Mouse (Mus musculus): ENCODE data around the gene Ndufaf2. TPM values are rescaled to one million over a fixed set of nuclear protein-coding genes. Genes with fewer than 3 reads are reported as not detected.

Gene Ndufaf2
- total RNA-seq (2021) = 10 to 100 TPM; 25.9 to 26.4 TPM
- long read RNA-seq, transcript Ndufaf2-201 (4 exons, 678 nt) = major isoform, 21 of 36 reads
- long read RNA-seq, partial matches to known transcripts = 2 of 36 reads
- long read RNA-seq, other reads (novel, unspliced or antisense) = 13 of 36 reads

DNA sequence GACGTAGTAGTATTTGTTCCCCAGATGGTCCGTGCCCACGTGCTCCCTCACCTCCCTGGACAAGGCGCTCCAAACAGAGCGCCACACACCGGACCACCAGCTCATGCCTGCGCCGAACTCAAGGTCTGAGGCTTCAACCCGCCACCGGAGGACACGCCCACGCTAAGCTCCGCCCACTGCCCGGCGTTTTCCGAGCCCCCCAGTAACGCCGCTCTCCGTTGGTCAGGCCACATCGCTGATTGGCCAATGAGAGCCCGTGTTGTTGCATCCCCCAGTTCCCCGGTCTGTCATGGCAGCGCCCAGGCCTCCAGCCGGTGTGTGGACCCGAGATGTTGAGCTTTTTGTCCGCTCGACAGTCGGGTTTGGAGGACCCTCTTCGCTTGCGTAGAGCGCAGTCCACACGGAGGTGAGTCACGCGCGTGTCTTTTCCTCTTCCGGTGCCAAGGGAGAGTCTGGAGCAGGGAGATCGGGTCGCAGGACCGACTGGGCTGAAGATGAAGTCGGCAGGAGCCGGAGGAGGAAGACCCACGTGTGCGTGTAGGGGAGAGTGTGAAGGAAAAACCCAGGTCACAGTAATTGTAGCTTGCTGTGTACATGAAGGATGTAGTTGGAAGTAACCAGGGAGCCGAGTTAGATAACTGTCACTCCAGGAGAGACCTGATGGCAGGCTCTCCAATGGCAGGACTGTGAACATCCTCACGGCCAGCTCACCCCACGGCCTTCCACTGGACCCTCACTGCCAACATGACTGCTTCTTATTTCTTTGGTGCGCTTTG is at the start of gene Ndufaf2, which contains the start of gene Ercc8:
Gene Ndufaf2 (minus strand): TSS at position 159 of the 776 bp plus-strand sequence.
Gene Ercc8 (plus strand): TSS at position 267 of the 776 bp plus-strand sequence.
- peak; percentile 98 to 99 for DNase-seq (ENCODE audit: low spot score in 2 of 2)

DNA sequence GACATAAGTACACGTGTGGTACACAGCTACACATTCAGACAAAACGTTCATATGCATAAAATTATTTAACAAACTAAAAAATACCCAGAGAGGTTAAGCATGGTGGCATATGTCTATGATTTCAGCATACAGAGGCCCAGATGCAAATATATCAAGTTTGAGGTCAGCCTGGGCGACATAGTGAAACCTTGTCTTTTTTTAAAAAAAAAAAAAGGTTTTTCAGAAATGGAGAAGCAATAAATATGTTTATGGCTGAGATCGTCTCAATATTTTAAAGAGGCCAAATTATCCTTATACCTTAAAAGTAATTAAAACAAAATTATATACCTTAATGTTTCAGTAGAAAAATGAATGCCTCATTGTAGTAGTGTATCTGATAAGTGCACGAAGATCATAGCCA is 49.7 kb upstream of the Ndufaf2 start:
- DNase-seq (ENCODE audit: low spot score in 2 of 2) = no peak

DNA sequence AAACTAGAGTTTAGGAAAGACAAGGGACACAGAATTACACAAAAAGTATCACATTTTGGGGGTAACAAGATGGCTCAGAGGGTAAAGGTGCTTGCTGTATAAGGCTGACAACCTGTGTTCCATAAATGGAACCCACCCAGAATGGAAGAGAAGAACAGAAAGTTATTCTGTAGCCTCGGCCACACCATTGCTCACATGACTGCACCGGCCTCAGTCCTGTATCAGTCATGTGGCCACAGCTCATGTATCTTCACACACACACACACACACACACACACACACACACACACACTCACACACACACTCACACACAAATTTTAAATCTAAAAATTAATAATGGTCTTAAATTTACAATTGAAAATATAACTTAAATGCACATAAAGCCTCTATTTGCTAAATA is 49.0 kb upstream of the Ndufaf2 start:
- no peak for DNase-seq (ENCODE audit: low spot score in 2 of 2)

GRCm38 (mm10) chr13:108204857-108205256 is 46.4 kb upstream of the Ndufaf2 start:
- no peak for DNase-seq (ENCODE audit: low spot score in 2 of 2)

DNA sequence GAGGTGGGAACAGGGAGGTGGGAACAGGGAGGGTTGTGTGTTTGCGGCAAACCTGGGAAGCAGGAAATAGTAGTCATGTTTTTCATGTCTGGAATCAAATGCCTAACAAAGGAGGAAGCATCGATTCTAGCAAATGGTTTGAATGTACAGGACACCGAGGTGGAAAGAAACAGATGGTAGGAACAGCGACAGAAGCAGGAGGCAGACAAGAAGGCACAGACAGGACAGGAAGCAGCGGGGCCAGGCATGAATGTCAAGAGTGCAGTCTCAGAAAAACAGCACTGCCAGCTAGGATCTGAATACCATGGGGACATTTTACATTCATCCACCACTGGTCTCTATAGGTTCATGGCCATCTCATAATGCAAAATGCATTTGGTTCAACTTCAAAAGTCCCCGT is 37.1 kb upstream of the Ndufaf2 start:
- DNase-seq (ENCODE audit: low spot score in 2 of 2) = no peak

GRCm38 (mm10) chr13:108191074-108191720 is 32.8 kb upstream of the Ndufaf2 start:
- DNase-seq (ENCODE audit: low spot score in 2 of 2) = peak; percentile 63 to 71

DNA sequence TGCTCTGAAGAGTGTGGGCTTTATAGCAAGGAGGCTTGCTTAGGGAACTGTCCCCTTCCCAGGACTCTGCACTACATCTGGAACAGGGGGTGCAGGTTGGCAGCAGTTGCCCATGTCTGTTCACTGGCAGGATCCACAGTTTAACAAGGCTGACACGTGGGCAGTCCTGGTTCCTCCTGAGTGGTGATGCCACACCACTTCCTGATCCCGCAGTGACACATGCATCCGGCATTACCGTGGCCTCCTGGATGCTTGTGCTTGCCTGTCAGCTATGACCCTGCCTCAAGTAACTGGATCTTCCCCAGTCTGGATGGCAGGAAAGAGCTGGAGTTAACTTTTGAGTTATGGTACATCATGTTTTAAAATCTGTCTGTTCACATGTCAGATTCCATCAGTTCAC is 29.6 kb upstream of the Ndufaf2 start:
- DNase-seq (ENCODE audit: low spot score in 2 of 2) = no peak

DNA sequence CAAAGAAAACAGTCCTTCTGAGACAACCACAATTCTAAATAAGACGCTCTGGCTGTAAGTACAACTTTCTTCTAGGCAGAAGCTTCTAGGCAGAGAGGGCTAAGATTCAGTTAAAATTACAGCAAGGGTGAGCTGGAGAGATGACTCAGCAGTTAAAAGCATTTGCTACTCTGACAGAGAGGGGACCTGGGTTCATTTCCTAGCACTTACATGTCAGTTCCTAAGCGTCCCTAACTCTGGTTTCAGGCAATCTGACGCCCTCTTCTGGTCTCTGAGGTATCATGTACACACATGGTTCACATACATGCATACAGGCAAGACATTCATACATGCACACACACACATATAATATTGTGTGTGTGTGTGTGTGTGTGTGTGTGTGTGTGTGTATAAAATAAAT is 27.1 kb upstream of the Ndufaf2 start:
- DNase-seq (ENCODE audit: low spot score in 2 of 2) = no peak

- no peak for DNase-seq (ENCODE audit: low spot score in 2 of 2)
These were observed 26.4 kb upstream of the Ndufaf2 start for GRCm38 (mm10) chr13:108184743-108185255.

DNA sequence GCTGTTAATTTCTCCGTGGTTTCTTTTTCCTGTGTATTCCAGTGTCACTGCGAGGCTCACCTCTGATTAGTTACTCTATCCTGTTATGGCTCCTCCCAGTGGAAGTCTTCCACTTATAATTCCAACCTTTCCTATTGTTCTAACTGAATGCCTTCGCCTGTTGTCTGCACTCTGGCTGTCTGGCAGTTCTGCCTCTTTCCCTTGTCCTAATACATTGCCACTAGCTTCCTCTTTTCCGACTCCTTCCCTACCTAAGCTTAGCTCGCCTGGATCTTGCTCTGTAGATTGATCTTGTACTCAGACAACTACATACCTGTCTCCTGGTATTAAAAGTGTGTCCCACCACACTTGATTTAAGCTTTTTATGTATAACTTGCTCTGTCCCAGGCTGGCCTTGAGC is 22.4 kb upstream of the Ndufaf2 start:
- DNase-seq (ENCODE audit: low spot score in 2 of 2) = no peak

GRCm38 (mm10) chr13:108179618-108180017 is 21.2 kb upstream of the Ndufaf2 start:
- DNase-seq (ENCODE audit: low spot score in 2 of 2) = no peak

- no peak for DNase-seq (ENCODE audit: low spot score in 2 of 2)
These were observed 12.1 kb upstream of the Ndufaf2 start for GRCm38 (mm10) chr13:108170511-108170910.

GRCm38 (mm10) chr13:108170002-108170401 is 11.6 kb upstream of the Ndufaf2 start:
- no peak for DNase-seq (ENCODE audit: low spot score in 2 of 2)

DNA sequence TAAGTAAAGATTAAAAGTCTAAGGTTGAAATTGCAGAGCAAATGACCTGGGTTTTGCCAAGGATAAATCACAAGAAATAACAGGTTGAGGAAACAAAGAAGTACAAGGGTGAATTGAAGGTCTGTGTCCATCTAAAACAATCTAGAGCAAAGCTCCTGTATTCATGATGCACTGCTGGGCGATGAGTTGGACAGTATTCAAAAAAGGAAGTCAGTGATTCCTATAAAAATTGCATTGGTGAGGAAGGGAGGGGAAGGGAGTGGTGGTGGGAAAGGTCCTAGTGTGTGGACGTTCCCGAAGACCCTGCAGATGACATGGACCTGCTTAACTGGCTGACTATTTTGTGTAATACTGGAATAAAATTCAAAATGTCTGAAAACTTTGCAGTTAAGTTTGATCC is 6.2 kb upstream of the Ndufaf2 start:
- DNase-seq (ENCODE audit: low spot score in 2 of 2) = no peak

GRCm38 (mm10) chr13:108163912-108164311 is 5.5 kb upstream of the Ndufaf2 start:
- DNase-seq (ENCODE audit: low spot score in 2 of 2) = no peak

GRCm38 (mm10) chr13:108159963-108160362 is 1.5 kb upstream of the Ndufaf2 start:
- no peak for DNase-seq (ENCODE audit: low spot score in 2 of 2)

DNA sequence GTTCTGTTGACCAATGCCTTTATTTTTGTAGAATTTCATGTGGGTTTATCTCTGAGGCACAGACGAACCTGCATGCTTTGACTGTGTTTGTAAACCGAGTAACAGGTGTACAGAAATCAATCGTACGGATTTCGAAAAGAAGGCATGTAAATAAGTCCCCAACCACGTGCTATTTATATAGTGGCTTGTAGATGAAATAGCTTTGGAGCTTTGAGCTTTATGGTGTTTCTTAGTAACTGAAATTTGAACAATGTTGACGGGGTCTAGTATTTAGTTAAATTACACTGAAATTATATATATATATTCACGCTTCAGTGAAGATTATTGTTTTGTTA is 785 bp upstream of the Ndufaf2 start:
- no peak for DNase-seq (ENCODE audit: low spot score in 2 of 2)

DNA sequence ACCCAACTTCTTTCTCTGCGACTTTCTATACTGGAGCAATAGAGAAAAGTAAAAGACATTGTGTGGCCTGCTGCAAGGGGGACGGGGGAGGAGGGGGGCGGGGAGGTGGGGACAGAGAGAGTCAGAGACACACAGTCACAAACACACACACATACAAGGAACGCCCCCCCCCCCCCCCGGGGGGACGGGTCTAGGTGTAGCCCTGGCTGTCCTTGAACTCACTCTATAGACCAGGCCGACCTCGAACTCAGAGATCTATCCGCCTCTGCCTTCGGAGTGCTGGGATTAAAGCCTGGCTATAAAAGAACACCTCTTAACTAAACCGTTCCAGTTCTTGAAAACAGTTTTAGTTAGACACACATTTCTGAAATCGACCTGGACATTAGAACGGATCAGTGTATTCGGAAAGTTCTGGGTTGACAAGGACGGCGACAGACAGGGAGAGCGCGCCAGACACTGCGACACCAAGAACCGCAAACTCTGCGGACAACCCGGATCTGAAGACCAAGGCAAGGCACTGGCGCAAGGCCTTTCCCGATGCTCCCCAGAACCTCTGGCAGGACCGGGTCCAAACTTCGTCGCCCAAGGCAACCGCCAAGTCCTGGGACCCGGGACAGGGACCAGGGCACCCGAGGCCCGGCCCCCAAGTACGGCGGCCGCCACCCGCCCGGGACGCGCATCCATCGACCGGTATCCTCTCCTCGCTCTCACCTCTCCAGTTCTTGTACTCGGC is 525 bp downstream of the Ndufaf2 start:
- no peak for DNase-seq (ENCODE audit: low spot score in 2 of 2)

DNA sequence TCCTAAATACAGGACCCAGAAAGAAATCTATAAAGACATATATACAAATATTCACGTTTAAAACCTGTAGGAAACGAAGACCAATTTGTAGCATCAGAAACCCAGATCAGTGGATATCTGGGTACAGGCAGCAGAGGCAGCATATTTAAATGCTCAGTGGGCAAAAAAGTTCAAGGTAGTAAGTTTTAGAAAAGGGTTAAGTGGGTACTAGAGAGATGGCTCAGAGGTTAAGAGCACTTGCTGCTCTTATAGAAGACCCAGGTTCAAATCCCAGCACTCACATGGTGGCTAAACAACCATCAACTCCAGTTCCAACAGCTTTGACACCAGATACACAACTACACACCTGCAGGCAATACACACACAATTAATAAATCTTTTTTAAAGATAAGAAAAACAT is 1.3 kb downstream of the Ndufaf2 start:
- DNase-seq (ENCODE audit: low spot score in 2 of 2) = no peak

DNA sequence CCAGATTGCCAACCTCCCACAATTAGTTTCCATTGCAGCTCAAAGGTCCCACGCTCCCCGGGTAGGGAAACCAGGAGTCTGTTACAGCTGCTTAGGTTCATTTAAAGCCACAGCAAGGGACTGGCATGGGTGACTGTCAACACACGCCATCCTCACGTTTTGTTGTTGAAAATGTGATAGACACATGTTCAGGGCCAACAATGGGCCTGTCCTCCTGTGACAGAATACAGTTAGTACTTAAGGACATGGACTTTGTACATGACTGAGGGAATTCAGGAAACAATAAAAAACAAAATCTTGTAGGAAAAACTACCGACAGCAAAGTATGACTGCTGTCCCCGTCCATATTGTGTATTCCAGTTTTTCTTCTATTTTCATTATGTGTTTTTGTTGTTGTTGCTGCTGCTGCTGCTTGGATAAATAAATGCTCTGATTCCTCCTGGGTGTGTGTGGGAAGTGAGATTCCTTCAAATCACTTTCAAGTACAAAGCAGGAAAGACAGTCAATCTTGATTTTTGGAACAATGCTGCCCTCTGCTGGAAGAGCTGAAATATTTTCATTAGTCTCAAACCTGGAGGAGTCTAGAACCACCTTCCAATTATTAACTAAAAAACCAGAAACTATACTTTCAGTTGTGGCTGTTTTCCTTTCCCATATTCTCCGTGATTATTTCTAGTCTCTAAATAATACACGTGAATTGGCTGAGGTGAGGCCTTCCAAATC is 5.6 kb downstream of the Ndufaf2 start:
- peak; percentile 72 to 74 for DNase-seq (ENCODE audit: low spot score in 2 of 2)

DNA sequence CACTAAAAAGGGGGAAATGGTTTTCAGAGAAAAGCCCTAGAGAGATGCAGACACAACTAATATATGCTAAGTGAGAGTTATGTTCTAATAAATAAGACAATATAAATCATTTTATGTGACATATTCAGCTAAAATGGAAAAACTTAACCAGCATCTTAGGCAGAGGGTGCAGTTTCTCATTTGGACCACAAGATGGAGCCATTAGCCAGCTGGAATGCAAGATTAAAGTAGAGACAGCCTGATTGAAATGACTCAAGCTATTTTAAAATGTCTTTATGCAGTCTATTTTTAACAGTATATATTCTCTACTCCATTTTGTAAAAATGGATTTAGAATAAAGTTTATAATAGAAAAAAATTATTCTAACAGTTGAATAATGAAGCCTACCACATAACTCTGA is 6.6 kb downstream of the Ndufaf2 start:
- no peak for DNase-seq (ENCODE audit: low spot score in 2 of 2)
